ENCODE assay signal across 19 mouse cellular contexts in the genomic region with DNA sequence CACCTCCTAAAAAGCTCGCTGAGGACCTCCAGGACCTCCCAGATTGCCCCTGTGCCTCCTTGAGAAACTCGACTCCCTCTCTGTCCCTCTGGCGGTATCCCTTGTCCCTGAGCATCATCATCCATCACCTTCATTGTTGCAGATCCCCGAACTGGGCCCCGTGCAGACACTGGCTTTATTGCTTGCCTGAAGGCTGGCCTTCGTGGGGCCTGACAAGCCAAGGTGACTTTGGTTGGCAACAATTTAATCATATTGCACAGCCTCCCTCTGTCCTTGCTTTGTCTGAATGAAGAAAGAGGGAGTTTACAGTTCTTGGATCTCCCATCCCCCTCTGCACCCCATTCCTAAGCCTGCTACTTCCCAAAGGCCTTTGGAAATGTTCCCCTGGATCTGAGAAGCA.
A peak's percentile ranks its signal among the peaks of the same experiment; 100 is the strongest.
DNase-seq lines count a peak whose midpoint lies in the region; ATAC-seq and TF ChIP-seq lines count a peak whose summit lies in the region.
"Had no signal": no experiment of that assay in that cellular context is flagged by ENCODE, and none has a peak within 500 bp of the region (broad histone marks: within the 10 kb centered on the region; RNA-seq: fewer than 3 reads in every experiment).

No protein-coding gene starts in this region.

- H3K4me2 ChIP-seq in neural tube, embryonic 13.5 days = no peak overlapping the region
- H3K4me2 ChIP-seq: embryonic facial prominence, embryonic 13.5 days; forebrain, embryonic 12.5 days; hindbrain, embryonic 13.5 days had no signal

- no peak for TF ChIP-seq POLR2A in lung, adult 2 months (IDR thresholded peaks at IDR 0.05; ENCODE audit: borderline replicate concordance, extremely low read depth, low read depth, low read length)

- no peaks in the 10 kb centered on the region for H3K9me3 ChIP-seq in neural tube, embryonic 13.5 days
- H3K9me3 ChIP-seq: embryonic facial prominence, embryonic 13.5 days; forebrain, embryonic 12.5 days; heart, embryonic 10.5 days; hindbrain, embryonic 13.5 days had no signal

- WGBS in neural tube, embryonic 13.5 days = 10% methylated on average over 6 of the region's 6 CpGs
- 29% methylated on average over 6 of the region's 6 CpGs for WGBS in lung, adult 2 months

- no peak overlapping the region for H3K9ac ChIP-seq in neural tube, embryonic 13.5 days
- H3K9ac ChIP-seq: embryonic facial prominence, embryonic 13.5 days; forebrain, embryonic 12.5 days; hindbrain, embryonic 13.5 days had no signal

- TF ChIP-seq CTCF in lung, adult 2 months (IDR thresholded peaks at IDR 0.05; ENCODE audit: insufficient read depth, low read length) = no peak

- H3K27me3 ChIP-seq in neural tube, embryonic 13.5 days = no peaks in the 10 kb centered on the region
- H3K27me3 ChIP-seq: forebrain, embryonic 12.5 days; hindbrain, embryonic 13.5 days had no signal

- H3K27ac ChIP-seq in neural tube, embryonic 13.5 days (replicated peaks) = peak overlapping the region; percentile 7; the same call in 1 of the 2 replicates
- H3K27ac ChIP-seq: embryonic facial prominence, embryonic 13.5 days; forebrain, embryonic 12.5 days; heart, embryonic 10.5 days; hindbrain, embryonic 13.5 days had no signal

- H3K36me3 ChIP-seq in neural tube, embryonic 13.5 days = no peaks in the 10 kb centered on the region
- H3K36me3 ChIP-seq: embryonic facial prominence, embryonic 13.5 days; forebrain, embryonic 12.5 days; G1E; heart, embryonic 10.5 days; hindbrain, embryonic 13.5 days had no signal

- peak; percentile 22 for DNase-seq in embryo, embryonic 10 days (ENCODE audit: low spot score)
- no peak for DNase-seq in embryo, embryonic 9.5 days (ENCODE audit: extremely low spot score)
- DNase-seq in neural tube, embryonic 10.5 days (ENCODE audit: extremely low spot score, low spot score) = no peak
- peak; percentile 85 for DNase-seq in adrenal gland, postnatal 14 days
- DNase-seq in lung, adult 2 months = no peak
- no peak for DNase-seq in lung, postnatal 36 days
- DNase-seq: B cell, adult 2 months; cerebellum, adult 11 months; cerebellum, adult 8-10 months; cerebellum, postnatal 14 days; gastrocnemius, postnatal 10 days had no signal

- no peak overlapping the region for H3K4me3 ChIP-seq in neural tube, embryonic 13.5 days
- no peak overlapping the region for H3K4me3 ChIP-seq in lung, adult 2 months (replicated peaks; ENCODE audit: extremely low read depth, low read depth, low read length)
- H3K4me3 ChIP-seq: embryonic facial prominence, embryonic 13.5 days; forebrain, embryonic 12.5 days; heart, embryonic 10.5 days; hindbrain, embryonic 13.5 days had no signal

- no peak for ATAC-seq in neural tube, embryonic 13.5 days (ENCODE audit: low read depth)
- ATAC-seq: CD4-positive, CD25-positive, alpha-beta regulatory T cell, adult 4 months; forebrain, embryonic 16.5 days had no signal

- H3K4me1 ChIP-seq in neural tube, embryonic 13.5 days (replicated peaks) = peaks cover 17% of the 10 kb centered on the region
- no peaks in the 10 kb centered on the region for H3K4me1 ChIP-seq in lung, adult 2 months (ENCODE audit: control insufficient read depth, insufficient read depth, low read length)
- H3K4me1 ChIP-seq: embryonic facial prominence, embryonic 13.5 days; forebrain, embryonic 12.5 days had no signal

Comparison
In these comparisons a context has a peak if more than half of its experiments do, and no peak if none do; other contexts are left out.
1. DNase-seq: peak in embryo, embryonic 10 days (single experiment) and adrenal gland, postnatal 14 days (single experiment); none in embryo, embryonic 9.5 days (single experiment), neural tube, embryonic 10.5 days (single experiment), lung, adult 2 months (single experiment) and lung, postnatal 36 days (single experiment).